Mouse (Mus musculus): ENCODE measurements at regions not wholly inside any gene's neighbourhood (a gene's known extent, or its start where the extent isn't known, plus 50 kb on each side); places are given as distances from the start of the nearest gene placed in this dataset.

DNA sequence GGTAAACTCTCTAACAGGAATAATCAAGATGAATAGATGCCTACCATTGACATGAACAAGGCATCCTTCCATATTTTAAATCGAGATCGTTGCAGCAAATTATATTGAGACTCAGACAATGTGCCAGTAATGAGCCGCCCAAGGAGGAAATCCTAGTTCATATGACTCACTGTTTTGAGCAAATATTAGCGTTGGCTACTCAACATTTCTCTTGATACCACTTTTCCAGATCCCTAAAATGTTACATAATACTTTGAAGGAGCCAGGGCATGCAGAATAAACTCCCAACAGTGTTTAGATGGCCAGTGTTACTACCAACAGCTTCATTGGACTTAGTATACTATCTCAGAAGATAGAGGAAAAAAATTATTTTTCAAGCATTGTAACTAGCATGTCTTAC is 700.6 kb upstream of the Sox9 start:
- no peak for TF ChIP-seq POLR2A (IDR thresholded peaks at IDR 0.05; ENCODE audit: low read depth, low read length)
- TF ChIP-seq CTCF (IDR thresholded peaks at IDR 0.05; ENCODE audit: extremely low read depth, insufficient read depth, insufficient read length, insufficient replicate concordance): no peak

Measured in spleen, adult 2 months (tissue).